In genomic region chr2:101543704-101544417, GRCm38 (mm10) we compare ENCODE assay signal across 13 mouse cellular contexts.
DNase-seq lines count a peak whose midpoint lies in the region; ATAC-seq and TF ChIP-seq lines count a peak whose summit lies in the region.
"Had no signal": no experiment of that assay in that cellular context is flagged by ENCODE, and none has a peak within 500 bp of the region (broad histone marks: within the 10 kb centered on the region; RNA-seq: fewer than 3 reads in every experiment).

No protein-coding gene starts in this region.

- peaks cover 9% of the 10 kb centered on the region for H3K27me3 ChIP-seq in CH12.LX (replicated peaks)
- no peaks in the 10 kb centered on the region for H3K27me3 ChIP-seq in stomach, embryonic 14.5 days (ENCODE audit: control insufficient read depth, insufficient read depth, low read length)
- H3K27me3 ChIP-seq: hindbrain, embryonic 12.5 days had no signal

- H3K36me3 ChIP-seq in CH12.LX (replicated peaks in 1 of 2; ENCODE audit: control insufficient read depth in 1 of 2, insufficient read depth in 1 of 2, low read length in 1 of 2): no peaks in the 10 kb centered on the region
- H3K36me3 ChIP-seq in stomach, embryonic 14.5 days (ENCODE audit: control insufficient read depth, insufficient read depth, low read length): no peaks in the 10 kb centered on the region
- H3K36me3 ChIP-seq: hindbrain, embryonic 12.5 days had no signal

- in situ Hi-C loops in CH12.LX (cut with MboI; ENCODE audit: low pct_ligation_motif_present, low pct_unique_long_range_greater_than_20kb, low sequenced_read_pairs): no loop called here

- dilution Hi-C loops in CH12.LX (cut with MboI; ENCODE audit: extremely low pct_ligation_motif_present, extremely low pct_unique_long_range_greater_than_20kb, low sequenced_read_pairs): no loop called here

- H3K4me3 ChIP-seq in layer of hippocampus, adult 2 months: no peak overlapping the region
- H3K4me3 ChIP-seq in CH12.LX (replicated peaks in 1 of 3; ENCODE audit: low read depth in 2 of 3, low read length in 2 of 3, poor library complexity in 1 of 3): no peak overlapping the region
- no peak overlapping the region for H3K4me3 ChIP-seq in stomach, embryonic 14.5 days (ENCODE audit: low read depth, low read length)
- H3K4me3 ChIP-seq: hindbrain, embryonic 12.5 days; myocyte had no signal

- no peaks in the 10 kb centered on the region for H3K79me2 ChIP-seq in CH12.LX (replicated peaks; ENCODE audit: control insufficient read depth, extremely low read depth, insufficient read depth, poor library complexity, severe bottlenecking)

- no peak overlapping the region for H3K9ac ChIP-seq in CH12.LX (ENCODE audit: insufficient read depth, low read depth)
- H3K9ac ChIP-seq in stomach, embryonic 14.5 days (replicated peaks; ENCODE audit: low read depth, low read length): no peak overlapping the region
- H3K9ac ChIP-seq: hindbrain, embryonic 12.5 days had no signal

- ATAC-seq in stomach, embryonic 14.5 days (ENCODE audit: insufficient number of reproducible peaks, insufficient read depth, low FRiP score, low read depth): no peak

- TF ChIP-seq EP300 in CH12.LX (IDR thresholded peaks at IDR 0.05; ENCODE audit: low read length): no peak

- DNase-seq in adrenal gland, postnatal 10 days: peak; percentile 6
- no peak for DNase-seq in adrenal gland, postnatal 25 days
- no peak for DNase-seq in layer of hippocampus, adult 2 months (ENCODE audit: low spot score in 2 of 2)
- DNase-seq in layer of hippocampus, adult 8-10 months (ENCODE audit: low spot score in 2 of 2): no peak
- DNase-seq in CH12.LX (ENCODE audit: extremely low read depth): peak; percentile 3
- no peak for DNase-seq in left cerebral cortex, adult 8-10 months (ENCODE audit: low spot score in 2 of 2)
- no peak for DNase-seq in left cerebral cortex, adult 9 months (ENCODE audit: low spot score in 2 of 2)
- DNase-seq: B cell, adult 2 months; cerebellum, postnatal 10 days; right cerebral cortex, adult 18-20 months had no signal

- TF ChIP-seq RAD21 in CH12.LX (IDR thresholded peaks at IDR 0.05; ENCODE audit: low read depth, low read length): peak; percentile 22

- no peak for TF ChIP-seq POLR2A in CH12.LX (IDR thresholded peaks at IDR 0.05; ENCODE audit: low read depth, low read length)

- no peak overlapping the region for H3K27ac ChIP-seq in layer of hippocampus, adult 2 months
- H3K27ac ChIP-seq in CH12.LX (ENCODE audit: insufficient read depth, low read depth): no peak overlapping the region
- H3K27ac ChIP-seq in stomach, embryonic 14.5 days (ENCODE audit: low read length): no peak overlapping the region
- H3K27ac ChIP-seq: hindbrain, embryonic 12.5 days had no signal

- WGBS in stomach, embryonic 14.5 days: 32% methylated on average over 8 of the region's 8 CpGs

- H3K4me2 ChIP-seq in CH12.LX (ENCODE audit: insufficient read depth, low read depth, poor library complexity, severe bottlenecking): no peak overlapping the region
- 0 out of 2 replicates have a peak overlapping the region, but pooled peaks have one; percentile 3 for H3K4me2 ChIP-seq in stomach, embryonic 14.5 days (replicated peaks; ENCODE audit: low read depth, low read length)
- H3K4me2 ChIP-seq: hindbrain, embryonic 12.5 days had no signal

- H3K4me1 ChIP-seq in CH12.LX (ENCODE audit: control insufficient read depth in 1 of 2, insufficient read depth in 2 of 2): no peaks in the 10 kb centered on the region
- H3K4me1 ChIP-seq in stomach, embryonic 14.5 days (ENCODE audit: control insufficient read depth, insufficient read depth, low read length): no peaks in the 10 kb centered on the region
- H3K4me1 ChIP-seq: hindbrain, embryonic 12.5 days had no signal

- peak; percentile 62 for TF ChIP-seq CTCF in layer of hippocampus, adult 2 months (conservative IDR thresholded peaks at IDR 0.05)
- peak in 1 of 2 experiments; percentile 54; a peak in 2 of 4 replicates for TF ChIP-seq CTCF in CH12.LX (conservative IDR thresholded peaks at IDR 0.05 in 1 of 2, IDR thresholded peaks at IDR 0.05 in 1 of 2; ENCODE audit: low read depth in 2 of 2, low read length in 2 of 2)

- no peaks in the 10 kb centered on the region for H3K9me3 ChIP-seq in CH12.LX (replicated peaks; ENCODE audit: low read length)
- H3K9me3 ChIP-seq in stomach, embryonic 14.5 days (ENCODE audit: control insufficient read depth, low read depth, low read length): no peaks in the 10 kb centered on the region
- H3K9me3 ChIP-seq: hindbrain, embryonic 12.5 days had no signal

TF ChIP-seq in CH12.LX, 34 proteins besides CTCF, POLR2A, EP300 and RAD21:
- TF ChIP-seq SMC3 (IDR thresholded peaks at IDR 0.05; ENCODE audit: low read depth, low read length): peak; percentile 16; the same call in 1 of the 2 replicates
- TF ChIP-seq KAT2A (IDR thresholded peaks at IDR 0.05; ENCODE audit: insufficient replicate concordance, low read length): no peak

Comparison
In these comparisons a context has a peak if more than half of its experiments do, and no peak if none do; other contexts are left out.
1. DNase-seq: peak in adrenal gland, postnatal 10 days (single experiment) and CH12.LX (single experiment); none in adrenal gland, postnatal 25 days (single experiment), layer of hippocampus, adult 2 months (0 of 2), layer of hippocampus, adult 8-10 months (0 of 2), left cerebral cortex, adult 8-10 months (0 of 2) and left cerebral cortex, adult 9 months (0 of 2).